1 mouse cellular context compared by ENCODE assay signal in the genomic region with DNA sequence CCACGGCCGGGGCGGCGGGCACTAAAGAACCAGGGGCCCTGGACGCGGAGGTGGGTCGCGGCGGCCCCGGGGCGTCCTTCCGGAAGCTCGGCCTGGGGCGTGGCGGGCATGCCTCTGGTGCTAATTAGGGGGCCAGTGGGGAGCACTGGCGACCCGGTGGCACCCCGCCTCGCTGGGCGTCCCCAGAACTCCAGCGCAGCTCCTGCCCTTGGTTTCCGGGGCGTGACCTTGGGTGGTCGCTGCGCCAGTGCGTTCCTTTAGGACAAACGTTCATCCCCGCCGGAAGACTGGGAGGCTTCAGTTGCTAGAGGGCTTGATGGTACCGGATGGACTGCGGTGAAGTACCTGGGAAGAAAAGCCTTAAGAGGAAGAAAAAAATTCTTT.
A peak's percentile ranks its signal among the peaks of the same experiment; 100 is the strongest.
TF ChIP-seq lines count a peak whose summit lies in the region.

No protein-coding gene starts in this region.

TF ChIP-seq in MEL, 35 proteins besides CTCF, POLR2A, EP300 and RAD21:
- TF ChIP-seq NELFE (IDR thresholded peaks at IDR 0.05; ENCODE audit: low read depth, low read length) (no peak), RCOR1 (IDR thresholded peaks at IDR 0.05; ENCODE audit: low read depth, low read length) (no peak), NRF1 (IDR thresholded peaks at IDR 0.05; ENCODE audit: insufficient read depth, low read depth, low read length, poor library complexity, severe bottlenecking) (peak; percentile 27; the same call in 1 of the 2 replicates), HCFC1 (IDR thresholded peaks at IDR 0.05; ENCODE audit: low read depth, low read length) (peak; percentile 50; the same call in 1 of the 2 replicates), MAFK (IDR thresholded peaks at IDR 0.05; ENCODE audit: borderline replicate concordance, low read depth, low read length) (no peak), SIN3A (IDR thresholded peaks at IDR 0.05; ENCODE audit: low read length) (peak; percentile 18; the same call in 1 of the 2 replicates)
